Mouse (Mus musculus): ENCODE results near the gene Ntrk2.

The Ntrk2 gene

GRCm38 (mm10) chr13:58968168-58968567, 161.8 kb downstream of the Ntrk2 start:
- no peak for DNase-seq (ENCODE audit: low spot score)

GRCm38 (mm10) chr13:58971449-58971903, 165.1 kb downstream of the Ntrk2 start:
- no peak for DNase-seq (ENCODE audit: low spot score)

- DNase-seq (ENCODE audit: low spot score), result no peak
These were observed 166.1 kb downstream of the Ntrk2 start for GRCm38 (mm10) chr13:58972511-58972910.

- no peak for DNase-seq (ENCODE audit: low spot score)
These were observed 190.1 kb downstream of the Ntrk2 start for GRCm38 (mm10) chr13:58996447-58996846.

GRCm38 (mm10) chr13:58997763-58998162, 191.4 kb downstream of the Ntrk2 start:
- DNase-seq (ENCODE audit: low spot score), result no peak

- no peak for DNase-seq (ENCODE audit: low spot score)
These were observed 193.1 kb downstream of the Ntrk2 start for GRCm38 (mm10) chr13:58999373-59000053.

- DNase-seq (ENCODE audit: low spot score), result no peak
These were observed 196.8 kb downstream of the Ntrk2 start for GRCm38 (mm10) chr13:59002943-59003806.

- DNase-seq (ENCODE audit: low spot score), result no peak
These were observed 197.4 kb downstream of the Ntrk2 start for GRCm38 (mm10) chr13:59003807-59004173.

- DNase-seq (ENCODE audit: low spot score), result no peak
These were observed 198.2 kb downstream of the Ntrk2 start for GRCm38 (mm10) chr13:59004579-59004978.

- DNase-seq (ENCODE audit: low spot score), result no peak
These were observed 203.5 kb downstream of the Ntrk2 start for GRCm38 (mm10) chr13:59009855-59010254.

- no peak for DNase-seq (ENCODE audit: low spot score)
These were observed 204.6 kb downstream of the Ntrk2 start for GRCm38 (mm10) chr13:59010893-59011529.

- peak; percentile 59 for DNase-seq (ENCODE audit: low spot score)
These were observed 205.1 kb downstream of the Ntrk2 start for GRCm38 (mm10) chr13:59011530-59011903.

- DNase-seq (ENCODE audit: low spot score), result no peak
These were observed 209.0 kb downstream of the Ntrk2 start for GRCm38 (mm10) chr13:59015360-59015759.

- DNase-seq (ENCODE audit: low spot score), result no peak
These were observed 210.8 kb downstream of the Ntrk2 start for GRCm38 (mm10) chr13:59017121-59017520.

- DNase-seq (ENCODE audit: low spot score), result no peak
These were observed 216.1 kb downstream of the Ntrk2 start for GRCm38 (mm10) chr13:59022251-59023042.

- DNase-seq (ENCODE audit: low spot score), result peak; percentile 66
These were observed 219.3 kb downstream of the Ntrk2 start for GRCm38 (mm10) chr13:59025653-59026052.

GRCm38 (mm10) chr13:59027436-59027835, 221.1 kb downstream of the Ntrk2 start:
- no peak for DNase-seq (ENCODE audit: low spot score)

GRCm38 (mm10) chr13:59028546-59028945, 222.2 kb downstream of the Ntrk2 start:
- peak; percentile 53 for DNase-seq (ENCODE audit: low spot score)

- DNase-seq (ENCODE audit: low spot score), result no peak
These were observed 224.2 kb downstream of the Ntrk2 start for GRCm38 (mm10) chr13:59030574-59030973.

GRCm38 (mm10) chr13:59040156-59040915, 234.0 kb downstream of the Ntrk2 start:
- no peak for DNase-seq (ENCODE audit: low spot score)
